Mouse (Mus musculus): Measurements from ENCODE around the gene Tmeff2.

Tmeff2 gene

DNA sequence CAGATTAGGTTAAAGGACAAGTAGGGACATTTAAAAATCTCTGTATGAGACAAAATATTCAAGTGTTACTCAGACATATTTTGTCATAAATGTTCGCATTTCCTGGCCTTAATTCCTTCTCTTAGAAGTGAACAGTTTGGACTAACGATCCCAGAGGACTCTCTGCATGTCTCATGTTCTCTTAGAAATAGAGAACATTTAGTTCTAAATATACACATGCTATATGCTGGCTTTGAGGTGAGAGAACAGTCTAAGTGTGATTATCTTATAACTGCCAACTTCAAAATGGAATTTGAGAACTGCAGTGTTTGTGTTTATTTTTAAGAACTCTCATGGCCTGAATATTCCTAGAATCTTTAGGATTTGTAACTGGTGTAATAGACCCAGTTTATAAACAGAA is 69.2 kb downstream of the Tmeff2 start:
- H3K4me3 ChIP-seq (replicated peaks; ENCODE audit: low read length) = no peak overlapping the region
- H3K27me3 ChIP-seq (ENCODE audit: insufficient read depth, low read length) = no peaks in the 10 kb centered on the region
- no peaks in the 10 kb centered on the region for H3K4me1 ChIP-seq (replicated peaks; ENCODE audit: low read depth, low read length)
- no peaks in the 10 kb centered on the region for H3K36me3 ChIP-seq (ENCODE audit: insufficient read depth, low read length)
- TF ChIP-seq NANOG (IDR thresholded peaks at IDR 0.05; ENCODE audit: borderline replicate concordance, low read length) (no peak), POU5F1 (IDR thresholded peaks at IDR 0.05; ENCODE audit: borderline replicate concordance, low read length) (no peak), CTCF (conservative IDR thresholded peaks at IDR 0.05; ENCODE audit: low read length) (no peak)
- no peaks in the 10 kb centered on the region for H3K9me3 ChIP-seq (ENCODE audit: low read length)

DNA sequence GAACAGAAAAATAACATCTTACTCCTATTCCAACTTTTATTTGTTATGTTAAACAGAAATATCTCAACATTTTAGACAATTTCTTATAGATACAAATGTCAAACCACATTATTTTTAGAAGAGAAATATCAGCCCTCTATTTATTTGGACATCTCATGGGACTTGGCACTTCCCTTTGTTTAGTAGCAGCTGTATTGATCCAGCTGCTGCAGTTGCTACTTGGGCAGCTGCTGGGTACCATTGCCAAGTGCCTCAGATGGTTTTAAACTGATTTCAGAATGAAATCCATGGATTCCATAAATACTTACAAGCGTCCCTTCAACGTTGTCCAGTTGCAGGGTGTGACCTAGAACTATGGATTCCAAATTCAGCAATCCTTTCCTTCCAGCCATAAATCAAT is 70.4 kb downstream of the Tmeff2 start:
- no peaks in the 10 kb centered on the region for H3K27me3 ChIP-seq (ENCODE audit: insufficient read depth, low read length)
- H3K36me3 ChIP-seq (ENCODE audit: insufficient read depth, low read length) = no peaks in the 10 kb centered on the region
- H3K9me3 ChIP-seq (ENCODE audit: low read length) = no peaks in the 10 kb centered on the region
- H3K4me3 ChIP-seq (replicated peaks; ENCODE audit: low read length) = no peak overlapping the region
- no peaks in the 10 kb centered on the region for H3K4me1 ChIP-seq (replicated peaks; ENCODE audit: low read depth, low read length)
- TF ChIP-seq CTCF (conservative IDR thresholded peaks at IDR 0.05; ENCODE audit: low read length) (no peak), NANOG (IDR thresholded peaks at IDR 0.05; ENCODE audit: borderline replicate concordance, low read length) (no peak), POU5F1 (IDR thresholded peaks at IDR 0.05; ENCODE audit: borderline replicate concordance, low read length) (no peak)

DNA sequence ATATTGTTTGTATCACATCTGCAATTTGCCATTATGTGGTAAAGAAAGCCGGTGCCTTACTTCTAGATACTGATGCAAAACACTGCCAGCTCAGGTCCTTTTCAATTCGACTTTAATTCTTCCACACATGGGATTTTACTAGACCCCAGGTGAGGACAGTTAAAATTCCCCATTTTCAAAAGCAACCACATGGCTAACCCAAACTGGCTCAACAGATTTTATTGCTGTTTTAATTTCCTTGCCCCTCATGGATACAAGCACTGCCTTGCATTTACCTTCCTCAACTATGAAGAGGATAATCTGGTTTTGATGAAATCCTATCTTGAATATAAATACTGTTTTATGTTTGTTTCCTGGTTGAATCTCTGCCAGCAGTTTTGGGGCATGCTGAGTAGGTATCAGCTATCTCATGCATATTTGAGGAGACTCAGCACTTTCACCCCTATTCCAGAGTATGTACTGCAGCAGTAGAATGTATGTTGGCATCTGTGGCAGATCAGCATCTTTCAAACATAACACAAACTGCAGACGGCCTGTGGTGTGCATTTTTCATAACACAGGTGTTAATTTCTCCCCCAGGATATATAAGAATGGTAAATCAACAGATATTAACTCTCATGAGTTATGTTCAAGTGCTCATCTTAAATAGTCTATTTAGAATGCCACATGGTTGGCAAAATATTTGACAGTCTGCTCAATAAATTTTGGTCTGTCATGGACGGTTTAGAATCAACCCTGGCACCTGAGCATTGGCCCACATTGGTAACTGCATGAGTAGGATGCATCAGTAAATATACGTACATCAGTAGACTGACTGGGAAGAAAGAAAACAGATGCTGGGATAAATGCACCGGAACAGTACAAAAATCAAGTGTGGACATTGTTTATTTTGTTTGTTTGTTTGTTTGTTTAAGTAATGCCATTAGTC is 72.3 kb downstream of the Tmeff2 start:
- Histone ChIP-seq H3K4me1 (replicated peaks; ENCODE audit: low read depth, low read length) (no peaks in the 10 kb centered on the region), H3K27me3 (ENCODE audit: insufficient read depth, low read length) (no peaks in the 10 kb centered on the region), H3K36me3 (ENCODE audit: insufficient read depth, low read length) (no peaks in the 10 kb centered on the region), H3K4me3 (replicated peaks; ENCODE audit: low read length) (no peak overlapping the region), H3K9me3 (ENCODE audit: low read length) (no peaks in the 10 kb centered on the region)
- TF ChIP-seq CTCF (conservative IDR thresholded peaks at IDR 0.05; ENCODE audit: low read length) (no peak), NANOG (IDR thresholded peaks at IDR 0.05; ENCODE audit: borderline replicate concordance, low read length) (no peak), POU5F1 (IDR thresholded peaks at IDR 0.05; ENCODE audit: borderline replicate concordance, low read length) (no peak)

DNA sequence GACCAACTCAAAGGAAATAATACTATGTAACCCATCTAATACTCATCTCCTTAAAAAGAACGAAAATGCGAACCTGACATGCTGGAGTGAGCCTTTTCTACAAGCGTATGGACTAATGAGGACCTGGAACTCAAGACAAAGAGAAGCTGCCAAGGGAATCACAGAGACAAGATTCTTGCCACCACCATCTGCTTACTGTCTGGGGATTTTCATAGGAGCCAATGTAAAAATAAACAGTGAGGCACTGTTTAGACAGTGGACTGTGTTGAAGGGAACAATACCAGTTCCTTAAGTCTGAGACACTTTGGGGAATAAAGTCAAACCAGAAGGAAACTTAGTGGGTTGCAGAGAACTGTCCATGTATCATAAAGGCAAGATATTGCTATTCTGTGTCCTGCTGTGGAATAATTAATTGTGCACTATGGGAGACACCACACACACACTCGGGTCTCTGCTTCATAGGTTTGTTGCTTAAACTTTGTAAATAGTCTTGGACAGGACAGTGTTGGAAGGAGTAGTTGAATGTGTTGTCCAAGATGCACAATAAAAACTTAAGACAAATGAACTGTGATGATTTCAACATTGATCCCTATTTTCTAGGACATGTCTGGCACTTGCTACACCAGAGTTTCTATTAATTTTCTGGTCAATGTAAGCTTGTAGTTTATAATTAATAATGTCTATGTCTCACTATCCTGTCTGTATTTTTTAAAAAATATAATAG is 79.1 kb downstream of the Tmeff2 start:
- H3K4me1 ChIP-seq (replicated peaks; ENCODE audit: low read depth, low read length) = no peaks in the 10 kb centered on the region
- TF ChIP-seq POU5F1 (IDR thresholded peaks at IDR 0.05; ENCODE audit: borderline replicate concordance, low read length) (no peak), NANOG (IDR thresholded peaks at IDR 0.05; ENCODE audit: borderline replicate concordance, low read length) (no peak), CTCF (conservative IDR thresholded peaks at IDR 0.05; ENCODE audit: low read length) (no peak)

DNA sequence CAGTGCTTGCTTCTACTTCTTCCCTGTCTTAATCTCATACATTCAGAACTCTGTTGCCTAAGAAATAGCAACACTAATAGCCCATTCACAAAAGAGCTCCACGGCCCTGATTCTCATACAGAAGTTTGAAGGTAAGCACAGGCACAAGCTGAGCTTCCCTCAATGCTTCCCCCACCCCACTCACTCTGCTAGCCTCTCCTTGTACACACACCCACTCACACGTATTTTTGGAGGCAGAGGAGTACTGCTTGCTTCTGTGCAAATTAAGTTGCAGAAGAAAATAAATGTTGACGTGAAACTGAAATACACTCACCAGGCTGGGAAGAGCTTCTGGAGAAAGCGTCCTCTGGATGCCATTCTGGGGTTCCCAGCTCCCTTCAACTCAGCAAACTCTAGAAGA is 80.1 kb downstream of the Tmeff2 start:
- TF ChIP-seq POU5F1 (IDR thresholded peaks at IDR 0.05; ENCODE audit: borderline replicate concordance, low read length) = no peak
- TF ChIP-seq CTCF (conservative IDR thresholded peaks at IDR 0.05; ENCODE audit: low read length) = no peak
- TF ChIP-seq NANOG (IDR thresholded peaks at IDR 0.05; ENCODE audit: borderline replicate concordance, low read length) = no peak
- no peaks in the 10 kb centered on the region for H3K4me1 ChIP-seq (replicated peaks; ENCODE audit: low read depth, low read length)
- H3K27me3 ChIP-seq (ENCODE audit: insufficient read depth, low read length) = no peaks in the 10 kb centered on the region

More for the DNA sequence above, 79.1 kb downstream of the Tmeff2 start:
- Histone ChIP-seq H3K9me3 (ENCODE audit: low read length) (no peaks in the 10 kb centered on the region), H3K36me3 (ENCODE audit: insufficient read depth, low read length) (no peaks in the 10 kb centered on the region), H3K4me3 (replicated peaks; ENCODE audit: low read length) (no peak overlapping the region), H3K27me3 (ENCODE audit: insufficient read depth, low read length) (no peaks in the 10 kb centered on the region)

DNA sequence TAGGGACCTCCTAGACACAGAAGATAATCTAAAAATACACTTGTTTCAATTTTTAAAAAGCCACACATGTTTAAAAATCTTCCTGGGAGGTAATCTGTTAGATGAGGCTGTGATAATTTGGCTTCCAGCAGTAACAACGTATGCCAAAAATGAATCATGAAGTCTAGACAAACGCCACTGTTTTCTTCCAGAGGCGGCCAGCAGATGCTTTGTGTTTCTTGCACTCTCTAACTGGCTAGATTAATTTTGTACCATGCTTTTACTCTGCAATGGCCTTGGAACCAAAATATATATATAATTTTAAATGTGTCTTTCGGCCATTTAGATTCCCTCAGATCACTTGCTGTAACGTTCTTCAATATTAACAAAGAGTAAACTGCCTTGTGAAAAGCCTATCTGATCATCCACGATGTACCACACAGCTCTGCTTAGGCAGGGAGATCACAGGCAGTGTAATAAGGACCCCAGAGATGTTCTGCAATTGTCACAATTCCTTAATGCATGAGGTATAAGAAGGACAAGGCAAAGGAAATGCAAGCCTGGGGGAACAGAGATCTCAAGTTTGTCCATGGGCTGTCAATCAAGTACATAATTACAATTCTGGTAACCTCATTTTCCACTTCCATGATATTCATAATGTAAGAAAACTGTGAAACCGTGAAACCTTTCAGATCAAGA is 80.8 kb downstream of the Tmeff2 start:
- no peak overlapping the region for H3K4me3 ChIP-seq (replicated peaks; ENCODE audit: low read length)
- no peaks in the 10 kb centered on the region for H3K27me3 ChIP-seq (ENCODE audit: insufficient read depth, low read length)
- H3K4me1 ChIP-seq (replicated peaks; ENCODE audit: low read depth, low read length) = no peaks in the 10 kb centered on the region
- H3K9me3 ChIP-seq (ENCODE audit: low read length) = no peaks in the 10 kb centered on the region
- no peaks in the 10 kb centered on the region for H3K36me3 ChIP-seq (ENCODE audit: insufficient read depth, low read length)
- TF ChIP-seq POU5F1 (IDR thresholded peaks at IDR 0.05; ENCODE audit: borderline replicate concordance, low read length) = no peak
- no peak for TF ChIP-seq NANOG (IDR thresholded peaks at IDR 0.05; ENCODE audit: borderline replicate concordance, low read length)
- no peak for TF ChIP-seq CTCF (conservative IDR thresholded peaks at IDR 0.05; ENCODE audit: low read length)

More for the DNA sequence above, 80.1 kb downstream of the Tmeff2 start:
- H3K4me3 ChIP-seq (replicated peaks; ENCODE audit: low read length) = no peak overlapping the region
- H3K36me3 ChIP-seq (ENCODE audit: insufficient read depth, low read length) = no peaks in the 10 kb centered on the region
- no peaks in the 10 kb centered on the region for H3K9me3 ChIP-seq (ENCODE audit: low read length)

DNA sequence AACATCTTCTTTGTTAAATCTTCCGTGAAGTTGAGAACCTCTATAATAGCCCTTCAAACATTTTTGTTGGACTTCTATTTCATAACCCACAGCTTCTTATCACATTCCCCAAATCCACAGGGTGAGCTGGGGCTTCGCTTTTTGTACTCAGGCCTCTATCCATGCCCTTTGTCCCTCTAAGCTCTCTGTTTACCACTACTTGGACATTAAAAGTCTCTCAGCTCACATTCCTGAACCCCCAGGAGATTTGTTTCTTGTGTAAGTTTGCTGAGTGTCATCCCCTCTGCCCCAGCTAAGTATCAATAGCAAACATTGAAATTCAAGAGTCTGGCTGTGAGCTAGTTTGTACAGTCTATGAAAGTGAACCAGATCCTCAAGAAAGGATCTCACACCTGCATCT is 90.2 kb downstream of the Tmeff2 start:
- Histone ChIP-seq H3K27me3 (ENCODE audit: insufficient read depth, low read length) (no peaks in the 10 kb centered on the region), H3K9me3 (ENCODE audit: low read length) (no peaks in the 10 kb centered on the region), H3K4me1 (replicated peaks; ENCODE audit: low read depth, low read length) (no peaks in the 10 kb centered on the region), H3K4me3 (replicated peaks; ENCODE audit: low read length) (no peak overlapping the region), H3K36me3 (ENCODE audit: insufficient read depth, low read length) (no peaks in the 10 kb centered on the region)
- TF ChIP-seq NANOG (IDR thresholded peaks at IDR 0.05; ENCODE audit: borderline replicate concordance, low read length) = no peak
- TF ChIP-seq CTCF (conservative IDR thresholded peaks at IDR 0.05; ENCODE audit: low read length) = no peak
- no peak for TF ChIP-seq POU5F1 (IDR thresholded peaks at IDR 0.05; ENCODE audit: borderline replicate concordance, low read length)

DNA sequence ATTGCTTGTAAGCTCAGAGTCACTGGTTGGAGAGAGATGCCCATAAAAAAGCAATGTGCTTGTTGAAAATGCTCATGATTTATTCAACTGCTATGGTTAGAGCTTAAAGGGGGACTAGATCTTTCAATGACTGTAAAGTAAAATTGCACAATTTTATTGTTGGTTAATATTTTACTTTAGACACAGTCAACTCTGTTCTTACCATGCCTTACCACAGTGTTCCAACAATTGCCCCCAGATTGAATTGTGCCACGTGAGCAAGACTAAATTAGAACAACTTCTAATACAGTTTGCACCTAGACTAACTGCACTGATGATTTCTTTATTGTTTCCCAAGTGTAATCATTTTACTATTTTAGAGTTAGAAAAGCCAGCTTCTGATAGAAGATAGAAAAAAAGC is 94.1 kb downstream of the Tmeff2 start:
- no peaks in the 10 kb centered on the region for H3K9me3 ChIP-seq (ENCODE audit: low read length)
- no peaks in the 10 kb centered on the region for H3K4me1 ChIP-seq (replicated peaks; ENCODE audit: low read depth, low read length)
- no peak overlapping the region for H3K4me3 ChIP-seq (replicated peaks; ENCODE audit: low read length)
- no peaks in the 10 kb centered on the region for H3K27me3 ChIP-seq (ENCODE audit: insufficient read depth, low read length)
- no peaks in the 10 kb centered on the region for H3K36me3 ChIP-seq (ENCODE audit: insufficient read depth, low read length)
- no peak for TF ChIP-seq CTCF (conservative IDR thresholded peaks at IDR 0.05; ENCODE audit: low read length)
- TF ChIP-seq POU5F1 (IDR thresholded peaks at IDR 0.05; ENCODE audit: borderline replicate concordance, low read length) = no peak
- no peak for TF ChIP-seq NANOG (IDR thresholded peaks at IDR 0.05; ENCODE audit: borderline replicate concordance, low read length)
